Mouse (Mus musculus): ENCODE data around the gene Nfic.

Gene Nfic

DNA sequence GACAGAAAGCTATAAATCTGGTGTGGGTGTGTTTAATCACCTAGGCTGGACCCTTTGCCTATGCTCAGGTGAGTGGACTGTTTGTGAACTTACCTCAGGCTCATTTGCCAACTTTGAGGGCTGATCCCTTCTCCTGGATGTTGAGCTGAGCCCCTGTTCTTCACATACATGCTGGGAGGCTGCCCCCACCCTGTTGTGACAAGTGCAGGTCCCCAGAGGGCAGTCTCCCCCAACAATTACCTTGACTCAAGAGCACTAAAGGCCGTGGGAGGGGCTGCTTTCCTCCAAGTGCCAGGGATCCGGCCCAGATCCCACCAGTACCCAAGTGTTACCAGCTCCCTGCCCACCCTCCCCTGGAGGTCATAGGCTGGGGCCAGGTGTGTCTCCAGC, 29.6 kb upstream of the Nfic start:
- no peak for DNase-seq (ENCODE audit: low read depth)

DNA sequence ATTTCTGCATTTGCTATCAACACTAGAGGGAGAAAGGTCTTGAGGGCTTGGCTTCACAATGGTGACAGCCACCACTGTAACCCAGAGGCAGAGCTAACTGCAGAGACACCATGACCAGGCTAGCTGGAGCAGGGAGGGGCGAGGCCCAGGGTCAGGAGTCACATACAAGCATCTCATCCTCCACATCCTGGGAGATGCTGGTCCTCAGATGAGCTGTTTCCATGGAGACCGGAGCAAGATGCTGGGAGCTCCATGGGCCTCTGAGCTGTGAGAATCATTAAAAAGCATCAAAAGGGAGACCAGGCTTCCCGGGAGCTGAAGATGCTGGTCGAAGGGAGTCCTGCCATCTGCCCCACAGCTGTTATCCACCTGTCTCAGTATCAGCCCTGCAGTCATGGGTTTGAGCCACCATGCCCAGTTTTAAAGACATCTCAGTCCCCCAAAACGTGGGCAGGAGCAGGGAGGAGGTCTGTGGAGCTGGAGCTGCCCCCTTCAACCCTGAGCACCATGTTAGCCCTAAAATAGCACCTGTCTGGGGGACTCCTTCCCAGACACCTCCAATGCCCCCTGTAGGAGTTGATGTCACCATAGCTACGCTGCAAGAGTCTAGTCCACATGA, 29.1 kb upstream of the Nfic start:
- no peak for DNase-seq (ENCODE audit: low read depth)

DNA sequence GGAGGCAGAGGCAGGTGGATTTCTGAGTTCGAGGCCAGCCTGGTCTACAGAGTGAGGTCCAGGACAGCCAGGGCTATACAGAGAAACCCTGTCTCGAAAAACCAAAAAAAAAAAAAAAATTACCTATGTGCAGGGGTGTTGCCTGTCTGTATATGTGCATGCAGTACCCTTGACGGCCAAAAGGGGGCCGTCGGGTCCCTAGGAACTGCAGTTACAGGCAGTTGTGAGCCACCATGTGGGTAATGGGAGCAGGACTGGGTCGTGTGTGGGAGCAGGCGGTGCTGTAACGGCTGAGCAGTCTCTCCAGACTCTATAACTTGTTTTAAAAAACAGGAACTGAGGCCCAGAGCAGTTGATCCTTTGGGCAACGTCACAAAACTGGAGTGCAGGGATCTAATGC, 28.5 kb upstream of the Nfic start:
- DNase-seq (ENCODE audit: low read depth): peak; percentile 75

GRCm38 (mm10) chr10:81482533-81482889, 27.1 kb upstream of the Nfic start, which contains the start of gene Celf5:
Celf5 (minus strand) TSS chr10:81482709.
- peak; percentile 81 for DNase-seq (ENCODE audit: low read depth)

- DNase-seq (ENCODE audit: low read depth): no peak
Observed at GRCm38 (mm10) chr10:81481605-81482532, 26.4 kb upstream of the Nfic start.

DNA sequence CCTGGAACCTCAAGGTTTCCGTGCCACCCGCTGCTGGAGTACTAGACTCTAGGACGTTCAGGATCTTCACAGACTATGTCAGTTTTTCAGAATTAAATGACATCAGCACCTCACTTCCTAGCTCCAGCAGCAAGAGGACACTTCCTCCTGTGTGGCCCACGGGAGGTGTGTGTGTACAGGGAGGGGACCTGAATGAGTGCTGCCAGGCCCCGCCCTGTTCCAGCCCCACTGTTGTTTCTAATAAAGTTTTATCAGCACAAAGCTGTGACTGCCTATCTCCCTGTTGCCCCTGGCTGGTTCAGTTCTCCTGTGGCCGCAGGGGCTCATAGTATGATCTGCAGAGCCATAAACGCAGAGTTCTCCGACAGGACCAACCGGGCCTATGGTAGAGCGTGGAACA, 19.0 kb upstream of the Nfic start:
- no peak for DNase-seq (ENCODE audit: low read depth)

DNA sequence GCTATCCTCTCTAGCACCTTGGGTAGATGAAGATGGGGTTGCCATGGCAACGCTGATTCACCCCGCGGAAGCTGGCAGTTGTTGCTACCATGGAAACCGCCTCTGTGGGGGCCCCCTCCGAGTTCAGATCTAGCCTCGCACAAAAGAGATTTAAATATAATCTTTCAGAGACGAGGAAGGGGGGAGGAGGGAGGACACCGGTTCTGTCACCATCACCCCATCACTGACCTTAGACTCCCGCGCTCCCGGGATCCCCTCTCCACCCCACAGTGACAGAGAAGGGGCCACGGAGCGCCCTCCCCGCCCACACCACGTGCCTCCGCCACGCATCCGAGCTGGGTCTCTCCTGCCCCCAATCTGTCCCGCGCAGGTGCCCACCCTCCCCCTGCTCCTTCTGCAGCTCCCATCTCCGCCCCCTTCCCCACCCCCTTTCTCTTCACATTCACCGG, 17.6 kb upstream of the Nfic start:
- peak; percentile 61 for DNase-seq (ENCODE audit: low read depth)

GRCm38 (mm10) chr10:81472403-81473002, 17.1 kb upstream of the Nfic start:
- no peak for DNase-seq (ENCODE audit: low read depth)

DNA sequence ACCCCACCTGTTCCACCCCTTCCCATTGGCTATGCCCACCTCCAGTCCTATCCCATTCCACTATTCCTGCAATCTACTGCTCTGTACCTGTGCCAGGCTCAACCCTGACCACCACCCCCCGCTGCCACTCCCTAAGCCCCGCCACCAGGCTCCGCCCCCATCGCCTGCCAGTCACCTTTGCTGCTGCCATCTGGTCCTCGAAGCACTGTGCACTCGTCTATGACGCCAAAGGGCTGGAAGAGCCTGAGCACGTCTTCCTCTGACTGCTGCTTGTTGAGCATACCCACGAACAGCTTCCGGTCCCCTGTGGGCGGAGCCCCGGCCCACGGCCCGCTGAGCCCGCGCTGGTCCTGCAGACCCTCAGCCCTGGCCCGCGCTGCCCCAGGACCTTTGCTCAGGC, 15.0 kb upstream of the Nfic start:
- DNase-seq (ENCODE audit: low read depth): no peak

GRCm38 (mm10) chr10:81469253-81469652, 13.8 kb upstream of the Nfic start:
- no peak for DNase-seq (ENCODE audit: low read depth)

DNA sequence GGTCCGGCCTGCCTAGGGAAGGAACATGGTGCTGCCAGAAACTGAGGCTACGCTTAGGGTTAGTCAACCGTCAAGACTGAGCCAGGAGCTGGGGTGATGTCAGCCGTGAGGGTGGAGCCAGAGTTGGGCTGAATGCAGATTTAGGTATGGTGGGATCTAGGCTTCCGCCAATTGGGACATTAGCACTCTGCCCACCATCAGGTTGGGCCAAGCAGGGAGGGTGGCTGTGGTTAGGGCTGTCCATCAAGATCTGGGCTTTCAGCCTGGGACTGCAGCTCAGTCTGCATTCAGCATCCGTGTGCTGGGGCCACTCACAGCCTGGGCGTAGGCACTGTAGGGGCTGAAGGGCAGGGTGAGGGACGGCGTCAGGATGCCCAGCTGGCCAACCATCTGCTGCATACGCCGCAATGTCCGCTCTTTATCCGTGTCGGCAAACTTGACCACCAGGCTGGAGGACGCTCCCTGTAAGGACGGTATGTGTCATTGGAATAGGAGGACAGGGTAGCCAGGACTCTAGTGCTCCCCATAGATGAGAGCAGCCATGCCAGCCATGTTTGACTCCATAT, 12.3 kb upstream of the Nfic start:
- DNase-seq (ENCODE audit: low read depth): no peak

GRCm38 (mm10) chr10:81466881-81467280, 11.4 kb upstream of the Nfic start:
- no peak for DNase-seq (ENCODE audit: low read depth)

GRCm38 (mm10) chr10:81466066-81466465, 10.6 kb upstream of the Nfic start:
- no peak for DNase-seq (ENCODE audit: low read depth)

DNA sequence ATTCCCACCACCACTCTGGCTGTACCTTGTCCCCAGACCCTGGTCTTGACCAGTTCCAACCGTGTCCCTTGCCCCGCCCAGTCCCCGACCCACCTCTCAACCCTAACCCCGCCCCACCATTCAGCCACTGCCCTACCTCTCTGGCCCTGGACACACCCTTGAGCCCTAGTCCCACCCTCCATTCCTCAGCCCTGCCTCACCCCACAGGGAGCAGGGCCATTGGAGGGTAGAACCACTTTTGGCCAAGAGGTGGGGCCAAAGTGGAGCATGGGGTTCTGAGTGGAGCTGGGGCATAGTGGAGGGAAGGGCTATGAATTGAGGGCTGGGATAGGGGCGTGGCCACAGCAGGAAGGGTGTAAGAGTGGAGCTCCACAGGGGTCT, 9.8 kb upstream of the Nfic start:
- peak; percentile 37 for DNase-seq (ENCODE audit: low read depth)

DNA sequence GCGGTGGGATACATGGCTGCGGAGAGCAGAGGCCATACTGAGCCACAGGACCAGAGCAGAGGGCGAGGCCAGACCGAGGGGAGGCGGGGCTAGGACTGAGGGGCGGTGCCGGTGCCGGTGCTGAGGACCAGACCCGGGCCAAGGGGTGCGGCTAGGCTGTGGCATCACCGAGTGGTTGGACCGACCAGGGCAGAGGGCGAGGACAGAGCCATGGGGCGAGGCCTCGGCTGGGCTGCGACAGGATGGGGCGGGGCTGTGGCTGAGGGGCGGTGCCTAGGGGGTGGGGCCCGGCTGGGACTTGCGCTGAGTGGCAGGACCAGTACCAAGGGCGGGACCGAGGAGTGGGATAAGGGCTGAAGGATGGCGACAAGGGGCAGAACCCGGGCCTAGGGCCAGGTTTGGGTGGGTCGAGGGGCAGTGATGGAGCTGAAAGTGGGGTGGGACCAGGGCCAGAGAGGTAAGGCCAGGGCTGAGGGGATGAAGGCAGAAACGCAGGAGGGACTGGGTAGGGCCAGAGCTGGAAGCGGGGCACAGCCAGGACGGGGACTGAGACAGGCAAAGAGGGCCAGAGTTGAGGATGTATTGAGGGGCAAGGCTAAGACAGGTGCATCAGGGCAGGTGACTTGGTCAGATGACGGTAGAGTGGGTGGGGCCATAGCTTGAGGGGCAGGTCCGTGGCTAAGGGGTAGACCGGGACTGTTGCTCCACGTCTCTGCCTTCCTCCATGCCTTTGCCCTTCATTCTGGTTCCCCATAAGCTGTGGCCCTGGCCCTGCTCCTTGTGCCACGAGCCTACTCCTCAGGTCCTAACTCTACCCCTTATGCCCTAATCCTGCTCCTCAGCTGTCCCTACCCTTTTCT, 9.2 kb upstream of the Nfic start:
- no peak for DNase-seq (ENCODE audit: low read depth)

DNA sequence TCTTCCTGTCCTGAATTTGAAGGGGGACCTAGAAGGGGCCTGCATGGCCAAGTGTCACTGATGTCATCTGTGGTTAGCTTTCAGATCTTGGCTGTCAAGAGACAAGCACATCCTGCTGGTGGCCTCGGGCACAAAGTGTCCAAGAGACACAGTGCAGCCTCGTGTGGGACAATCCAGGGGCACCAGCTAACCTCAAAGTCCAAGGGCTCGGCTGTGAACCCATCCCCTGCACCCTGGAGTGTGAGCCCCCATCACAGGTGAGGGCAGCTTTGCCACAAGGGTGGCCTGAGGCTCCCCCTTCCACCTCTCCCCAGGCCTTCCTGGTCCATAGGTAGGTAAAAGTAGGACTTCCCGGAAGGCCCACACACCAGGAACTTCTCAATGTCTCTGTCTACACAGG, 8.1 kb upstream of the Nfic start:
- no peak for DNase-seq (ENCODE audit: low read depth)

DNA sequence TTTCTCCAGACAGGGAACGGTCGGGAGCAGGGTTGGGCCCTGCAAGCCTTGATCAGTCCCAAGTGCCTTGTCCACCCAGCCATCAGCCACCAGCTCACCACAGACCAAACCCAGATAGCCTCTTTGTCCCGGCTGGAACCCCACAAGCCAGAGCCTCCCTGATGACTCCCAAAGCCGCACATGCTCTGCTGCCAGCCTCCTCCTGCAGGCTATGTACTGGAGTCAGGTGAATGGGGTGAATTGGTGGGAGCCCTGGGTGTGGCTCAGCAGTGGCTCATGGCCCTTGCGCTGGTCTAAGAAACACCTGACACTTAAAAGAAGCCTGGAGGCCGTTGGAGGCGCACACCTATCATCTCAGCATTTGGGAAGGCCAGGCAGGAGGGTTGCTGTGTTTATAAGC, 7.5 kb upstream of the Nfic start:
- DNase-seq (ENCODE audit: low read depth): no peak

DNA sequence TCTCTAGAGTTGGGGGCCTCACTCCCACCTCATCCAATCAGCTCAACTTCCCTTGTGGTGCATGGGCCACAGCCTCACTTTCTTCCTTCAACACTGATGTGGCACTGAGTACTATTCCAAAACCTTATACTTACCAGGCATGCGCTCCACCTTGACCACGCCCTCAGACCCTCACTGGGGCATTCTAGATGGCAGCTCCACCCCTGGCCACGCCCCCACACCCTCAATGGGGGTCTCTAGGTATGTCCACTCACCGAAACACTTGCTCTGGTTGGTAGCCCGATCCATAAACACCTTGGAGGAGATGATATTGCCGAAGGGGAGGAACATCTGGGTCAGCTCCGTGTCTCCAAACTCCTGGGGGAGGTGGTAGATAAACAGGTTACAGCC, 7.0 kb upstream of the Nfic start:
- no peak for DNase-seq (ENCODE audit: low read depth)

GRCm38 (mm10) chr10:81461673-81462414, 6.4 kb upstream of the Nfic start:
- DNase-seq (ENCODE audit: low read depth): no peak

DNA sequence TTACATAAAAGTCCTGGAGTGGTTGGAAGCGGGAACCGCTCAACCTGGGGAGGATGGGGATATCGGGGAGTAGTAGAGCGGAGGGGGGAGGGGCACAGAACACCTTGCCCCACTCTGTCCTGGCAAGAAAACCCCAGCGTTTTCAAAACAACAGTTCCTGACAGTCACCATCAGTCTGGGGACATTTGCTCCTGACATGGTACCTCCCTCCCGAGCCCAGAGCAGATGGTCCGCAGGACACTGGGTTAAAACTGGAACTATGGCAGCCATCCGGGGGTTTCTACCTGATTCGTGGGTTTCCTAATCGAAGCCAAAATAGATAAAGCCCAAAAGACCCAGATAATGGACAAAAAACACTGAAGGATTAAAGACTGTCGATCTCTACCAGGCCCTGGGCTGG, 5.5 kb upstream of the Nfic start:
- no peak for DNase-seq (ENCODE audit: low read depth)

DNA sequence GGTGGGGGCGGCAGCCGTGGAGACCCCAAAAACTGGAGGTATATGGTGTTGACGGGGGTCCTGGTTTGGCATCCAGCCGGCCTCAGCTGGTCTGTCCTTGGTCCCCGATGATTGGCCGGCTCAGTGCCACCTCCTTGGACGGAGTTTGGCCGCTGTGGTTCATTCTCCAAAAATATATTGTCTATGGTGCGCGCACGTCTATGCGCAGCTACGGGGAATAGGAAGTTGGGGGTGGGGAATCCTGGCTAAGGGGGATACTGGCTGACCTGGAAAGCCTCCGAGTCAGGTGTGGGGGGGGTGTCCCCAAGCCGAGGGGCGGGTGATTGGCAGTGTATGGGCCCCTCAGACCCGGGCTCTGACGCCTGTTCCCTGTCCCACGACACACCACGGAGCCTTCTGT, 5.0 kb upstream of the Nfic start:
- no peak for DNase-seq (ENCODE audit: low read depth)

Measured in NIH3T3 (cell line).